Mouse (Mus musculus) E14TG2a.4 (cell line): ENCODE data around the gene Cdkl1.

Experiments
- CTCF ChIP-seq: conservative IDR thresholded peaks from 2 replicates; pipeline ENCODE4 v1.5.1; 2014; ENCODE audit warnings: low read length
- POU5F1 ChIP-seq: IDR thresholded peaks from 2 replicates; pipeline ENCODE4 v1.6.1; 2014; ENCODE audit warnings: low read length, borderline replicate concordance

DNA sequence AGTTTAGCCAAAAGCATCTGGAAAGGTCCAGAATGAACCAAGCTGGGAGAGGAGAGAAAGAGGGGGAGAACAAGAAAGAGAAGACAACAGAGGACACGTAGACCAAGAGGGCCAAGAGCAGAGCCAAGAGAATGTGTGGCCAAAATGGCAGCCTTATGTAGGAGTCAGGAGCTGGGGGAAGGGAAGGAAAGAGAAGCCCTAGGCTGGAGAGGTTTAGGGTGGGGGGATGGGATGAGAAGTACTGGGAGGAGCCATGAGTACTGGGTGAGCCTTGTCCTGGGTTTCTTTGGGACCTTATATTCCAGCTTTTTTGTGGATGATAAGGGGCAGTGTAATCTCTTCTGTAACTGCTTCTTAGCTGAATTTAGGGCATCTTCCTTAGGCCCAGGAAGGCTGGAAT is 61.8 kb downstream of the Cdkl1 start:
- TF ChIP-seq CTCF, result no peak
- no peak for TF ChIP-seq POU5F1
